Mouse (Mus musculus) testis, adult 2 months (tissue): ENCODE results near the gene Fyn. TPM values are rescaled to one million over a fixed set of nuclear protein-coding genes. Genes with fewer than 3 reads are reported as not detected.

Source experiments
- H3K27ac ChIP-seq: fragments of 200-500 bp; 2 replicates; pipeline ENCODE4 v1.5.1; 2012; ENCODE audit warnings: low read depth, low read length; ENCODE audit not compliant: control insufficient read depth, insufficient read depth
- H3K27me3 ChIP-seq: fragments of 200-500 bp; 2 replicates; pipeline ENCODE4 v1.6.1; 2012; ENCODE audit warnings: mild to moderate bottlenecking, low read length, moderate library complexity; ENCODE audit not compliant: control insufficient read depth, insufficient read depth
- H3K36me3 ChIP-seq: fragments of 200-500 bp; 2 replicates; pipeline ENCODE4 v1.6.1; 2012; ENCODE audit warnings: mild to moderate bottlenecking, low read length; ENCODE audit not compliant: control insufficient read depth, insufficient read depth
- H3K4me1 ChIP-seq: fragments of 200-500 bp; 2 replicates; pipeline ENCODE4 v1.6.1; 2012; ENCODE audit warnings: low read length; ENCODE audit not compliant: control insufficient read depth, insufficient read depth
- H3K4me3 ChIP-seq: fragments of 200-500 bp; 2 replicates; pipeline ENCODE4 v1.5.1; 2012; ENCODE audit warnings: low read depth, mild to moderate bottlenecking, low read length, moderate library complexity, mixed read lengths; ENCODE audit not compliant: control insufficient read depth
- CTCF ChIP-seq: fragments of 200-500 bp; IDR thresholded peaks from 2 replicates; pipeline ENCODE4 v1.5.1; 2012; ENCODE audit warnings: low read depth, mild to moderate bottlenecking, inconsistent platforms, low read length, moderate library complexity; ENCODE audit not compliant: control insufficient read depth, insufficient read depth, insufficient replicate concordance
- POLR2A ChIP-seq: fragments of 200-500 bp; IDR thresholded peaks from 2 replicates; pipeline ENCODE4 v1.6.1; 2012; ENCODE audit warnings: low read depth, mild to moderate bottlenecking, inconsistent platforms, low read length, moderate library complexity; ENCODE audit not compliant: control insufficient read depth
- polyA plus RNA-seq: library from polyadenylated mRNA; depleted of rRNA; stranded (reverse); fragments of >200 nt; gene quantifications from 2 replicates; pipeline ENCODE4 v1.2.3, GENCODE M21; 2012

Fyn gene
- polyA plus RNA-seq, 1 experiment: 18.8 TPM

DNA sequence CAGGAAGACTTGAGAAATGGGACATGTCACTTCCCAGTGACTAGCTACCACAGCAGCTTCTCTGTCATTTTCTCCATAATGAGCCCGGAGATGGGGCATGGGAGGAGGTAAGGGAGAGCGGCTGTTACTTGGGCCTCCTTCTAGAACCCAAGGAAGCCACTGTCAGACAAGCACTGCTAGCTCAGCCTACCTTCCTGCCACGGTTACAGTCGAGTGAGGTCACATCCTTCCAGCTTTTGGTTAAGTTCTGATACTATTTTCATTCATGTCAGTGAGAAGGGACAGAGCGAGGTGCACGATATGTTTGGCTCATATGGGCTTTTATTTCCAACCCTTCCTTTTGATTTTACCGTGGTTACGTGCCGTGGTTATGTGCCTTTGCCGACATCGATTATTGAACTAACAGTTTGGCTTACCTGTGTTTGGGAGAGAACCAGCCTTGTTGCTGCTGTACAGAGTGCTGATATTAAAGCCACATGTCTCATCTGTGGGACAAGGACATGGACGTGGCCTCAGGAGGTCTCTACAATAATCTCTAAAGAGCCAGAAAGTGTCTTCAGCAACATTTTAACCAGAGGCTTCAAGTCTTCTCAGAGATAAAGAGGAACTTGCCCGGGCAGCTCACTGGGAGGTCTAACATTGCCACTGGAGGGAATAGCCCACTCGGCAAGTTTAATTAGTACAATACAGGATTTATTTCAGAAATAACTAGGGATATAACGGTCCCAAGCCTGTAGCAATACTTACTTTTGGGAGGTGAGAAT is 87.4 kb downstream of the Fyn start:
- TF ChIP-seq POLR2A (no peak), CTCF (no peak)
- no peaks in the 10 kb centered on the region for H3K27me3 ChIP-seq
- H3K27ac ChIP-seq: no peak overlapping the region

GRCm38 (mm10) chr10:39456776-39457175 is 88.1 kb downstream of the Fyn start:
- Histone ChIP-seq H3K27me3 (no peaks in the 10 kb centered on the region), H3K4me1 (peaks cover 4% of the 10 kb centered on the region), H3K27ac (no peak overlapping the region), H3K36me3 (no peaks in the 10 kb centered on the region), H3K4me3 (no peak overlapping the region)
- no peak for TF ChIP-seq POLR2A
- no peak for TF ChIP-seq CTCF

More for the DNA sequence above, 87.4 kb downstream of the Fyn start:
- H3K4me1 ChIP-seq: peaks cover 4% of the 10 kb centered on the region
- H3K36me3 ChIP-seq: no peaks in the 10 kb centered on the region
- H3K4me3 ChIP-seq: no peak overlapping the region

DNA sequence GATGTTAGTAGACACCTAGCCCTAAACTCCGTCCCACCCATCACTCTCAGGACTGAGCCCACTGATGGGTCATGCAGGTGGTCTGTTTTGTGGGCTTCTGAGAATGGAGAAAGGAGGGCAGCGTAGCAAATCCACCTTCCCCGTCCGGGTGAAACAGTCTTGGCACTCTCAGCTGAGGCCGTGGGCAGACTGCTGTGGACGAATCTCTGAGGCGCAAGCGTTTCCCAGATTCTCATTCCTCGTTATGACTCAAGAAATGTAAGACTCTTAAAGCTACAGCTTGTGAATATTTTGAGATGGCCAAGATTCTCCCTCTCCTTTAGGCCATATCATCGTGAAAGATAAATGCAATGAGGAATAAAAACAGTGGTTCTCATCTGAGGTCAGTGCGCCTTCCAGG is 88.6 kb downstream of the Fyn start:
- peaks cover 4% of the 10 kb centered on the region for H3K4me1 ChIP-seq
- TF ChIP-seq CTCF: no peak
- TF ChIP-seq POLR2A: no peak
- no peak overlapping the region for H3K27ac ChIP-seq

DNA sequence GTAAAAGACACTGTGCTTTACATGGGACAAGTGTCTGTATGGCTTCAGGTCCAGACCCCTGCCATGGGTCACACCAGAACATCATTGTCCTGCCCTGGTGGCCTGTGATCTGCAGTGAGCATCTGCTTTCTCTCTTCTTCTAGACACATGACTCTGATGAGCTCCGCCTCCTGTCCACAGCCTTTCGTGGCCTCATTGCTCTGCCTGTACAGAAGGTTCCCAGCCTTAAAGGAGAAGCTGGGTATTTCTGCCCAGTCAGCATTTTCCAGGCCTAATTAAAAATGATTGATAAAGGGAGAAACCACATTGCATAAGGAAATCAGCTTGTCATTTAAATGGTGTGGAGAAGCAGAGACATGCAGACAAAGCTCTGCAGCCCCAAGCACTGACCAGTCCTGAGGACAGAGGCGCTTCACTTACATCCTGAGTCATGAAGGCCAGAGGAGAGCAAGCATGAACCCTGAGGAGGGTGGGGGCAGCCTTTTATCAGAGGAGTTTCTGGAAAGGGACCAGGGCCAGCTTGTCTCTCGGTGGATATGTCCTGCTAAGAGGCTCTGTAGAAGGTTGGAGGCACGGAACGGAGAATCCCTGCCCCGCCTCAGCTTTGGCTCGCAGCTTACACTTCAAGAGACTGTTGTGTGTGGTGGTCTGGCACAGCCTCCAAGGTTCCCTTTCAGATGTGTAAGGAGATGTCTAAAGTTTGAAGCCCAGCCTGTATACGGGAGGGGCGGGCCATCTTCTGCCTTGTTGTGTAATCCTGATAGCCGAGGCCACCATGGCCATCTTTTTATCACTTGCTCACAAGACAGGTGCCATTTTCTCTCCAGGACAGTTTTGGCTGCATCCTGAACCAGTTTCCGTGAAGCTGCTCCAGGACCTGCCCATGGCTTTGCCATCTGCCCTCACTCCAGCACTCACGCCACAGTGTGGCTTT is 90.4 kb downstream of the Fyn start:
- Histone ChIP-seq H3K27me3 (no peaks in the 10 kb centered on the region), H3K36me3 (no peaks in the 10 kb centered on the region), H3K27ac (peak overlapping the region; percentile 64), H3K4me3 (no peak overlapping the region), H3K4me1 (peaks cover 4% of the 10 kb centered on the region)
- TF ChIP-seq CTCF (no peak), POLR2A (no peak)

More for the DNA sequence above, 88.6 kb downstream of the Fyn start:
- Histone ChIP-seq H3K4me3 (no peak overlapping the region), H3K27me3 (no peaks in the 10 kb centered on the region), H3K36me3 (no peaks in the 10 kb centered on the region)

GRCm38 (mm10) chr10:39460621-39461020 is 92.0 kb downstream of the Fyn start:
- no peak for TF ChIP-seq POLR2A
- no peak for TF ChIP-seq CTCF
- Histone ChIP-seq H3K27ac (no peak overlapping the region), H3K4me1 (peaks cover 4% of the 10 kb centered on the region)

DNA sequence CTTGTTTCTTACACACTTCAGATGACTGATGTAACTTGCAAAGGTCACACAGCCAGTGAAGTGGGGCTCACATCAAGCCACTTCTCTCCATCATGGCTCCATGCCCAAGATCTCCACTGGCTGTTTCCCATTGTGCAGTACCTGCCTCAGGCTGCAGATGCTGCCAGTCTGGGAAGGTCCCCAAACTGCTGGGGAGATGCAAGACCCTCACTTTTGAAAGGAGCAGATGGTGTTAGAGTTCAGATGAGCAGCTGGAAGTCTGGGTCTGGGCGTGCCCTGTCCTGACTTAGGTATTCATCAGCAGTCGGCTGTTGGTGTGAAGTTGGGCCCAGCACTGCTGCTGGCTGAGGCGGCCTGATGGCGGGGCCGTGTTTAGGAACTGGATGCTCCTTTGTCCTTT is 93.3 kb downstream of the Fyn start:
- TF ChIP-seq POLR2A (no peak), CTCF (no peak)
- Histone ChIP-seq H3K27ac (no peak overlapping the region), H3K4me3 (no peak overlapping the region), H3K36me3 (no peaks in the 10 kb centered on the region), H3K27me3 (no peaks in the 10 kb centered on the region), H3K4me1 (peaks cover 4% of the 10 kb centered on the region)

More at GRCm38 (mm10) chr10:39460621-39461020, 92.0 kb downstream of the Fyn start:
- H3K27me3 ChIP-seq: no peaks in the 10 kb centered on the region
- no peaks in the 10 kb centered on the region for H3K36me3 ChIP-seq
- H3K4me3 ChIP-seq: no peak overlapping the region

DNA sequence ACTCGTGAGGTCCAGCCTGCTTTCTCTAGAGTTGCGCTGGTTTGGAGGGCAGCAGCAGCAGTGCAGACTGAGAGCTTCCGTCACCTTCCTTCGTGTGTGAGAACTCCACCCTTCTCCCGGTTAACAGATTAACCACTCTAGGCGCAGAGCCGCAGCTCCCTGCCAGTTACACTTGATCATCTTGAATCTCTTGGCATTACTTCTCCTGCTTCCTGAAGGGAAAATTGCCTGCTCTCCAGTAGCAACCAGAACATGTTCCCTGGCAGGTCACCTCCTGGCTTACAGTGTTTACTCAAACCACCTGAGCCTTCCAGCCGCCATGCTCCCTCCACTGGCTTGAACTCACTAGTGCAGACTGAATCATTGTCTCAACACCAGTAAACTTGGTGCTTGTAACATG is 94.1 kb downstream of the Fyn start:
- Histone ChIP-seq H3K4me3 (no peak overlapping the region), H3K27me3 (no peaks in the 10 kb centered on the region), H3K27ac (no peak overlapping the region), H3K4me1 (peaks cover 4% of the 10 kb centered on the region), H3K36me3 (no peaks in the 10 kb centered on the region)
- no peak for TF ChIP-seq CTCF
- TF ChIP-seq POLR2A: no peak
